Mouse (Mus musculus) kidney, postnatal 10 days (tissue): Measurements from ENCODE around the gene Rpl39l.
"Not testable (repeated sequence)": the region's sequence is repeated elsewhere in the genome, so short reads cannot be mapped to it uniquely, and the experiment has no call there.

Source experiments
- DNase-seq: peaks from one replicate; pipeline ENCODE4 v3.0.0; 2021; ENCODE audit warnings: mixed read lengths

The Rpl39l gene

GRCm38 (mm10) chr16:10170005-10170404 is at the start of gene Rpl39l:
Gene Rpl39l (plus strand): TSS chr16:10170226.
- no peak for DNase-seq

GRCm38 (mm10) chr16:10127586-10127985 is 42.4 kb upstream of the Rpl39l start:
- no peak for DNase-seq

DNA sequence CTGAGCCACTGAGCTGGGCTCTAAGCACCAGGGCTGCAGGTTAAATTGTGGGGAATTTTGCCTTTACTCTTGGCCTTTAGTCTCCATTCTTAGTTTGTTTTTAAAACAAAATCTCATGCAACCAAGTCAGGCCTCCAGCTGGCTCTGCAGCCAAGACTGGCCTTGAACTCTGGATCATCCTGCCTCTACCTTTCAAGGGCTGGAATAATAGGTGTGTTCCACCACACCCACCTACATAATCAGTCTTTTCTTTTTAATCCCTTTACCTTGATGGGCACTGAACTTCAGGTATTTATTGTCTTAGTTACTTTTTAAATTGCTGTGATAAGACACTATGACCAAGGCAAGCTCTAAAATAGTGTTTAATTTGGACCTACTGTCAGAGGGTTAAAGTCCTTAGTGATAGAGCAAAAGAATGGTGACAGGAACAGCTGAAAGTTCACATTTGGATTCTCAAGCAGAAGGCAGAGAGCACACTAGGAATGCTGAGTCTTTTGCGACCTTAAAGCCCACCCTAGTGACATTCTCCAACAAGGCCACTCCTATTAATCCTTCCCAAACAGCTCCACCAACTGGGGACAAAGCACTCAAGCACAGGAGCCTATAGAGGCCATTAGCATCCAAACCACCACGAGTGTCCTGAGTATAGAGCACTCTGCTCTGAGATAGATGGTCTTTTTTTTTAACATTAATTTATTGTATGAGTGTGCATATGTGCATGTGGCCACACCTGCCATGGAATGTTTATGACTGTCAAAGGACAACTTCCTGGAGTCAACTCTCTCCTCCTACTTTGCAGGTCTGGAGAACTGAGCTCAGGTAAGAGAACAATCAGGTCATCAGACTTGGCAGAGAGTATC is 40.7 kb upstream of the Rpl39l start:
- DNase-seq: no peak

GRCm38 (mm10) chr16:10143166-10143565 is 26.9 kb upstream of the Rpl39l start:
- DNase-seq: peak; percentile 58

DNA sequence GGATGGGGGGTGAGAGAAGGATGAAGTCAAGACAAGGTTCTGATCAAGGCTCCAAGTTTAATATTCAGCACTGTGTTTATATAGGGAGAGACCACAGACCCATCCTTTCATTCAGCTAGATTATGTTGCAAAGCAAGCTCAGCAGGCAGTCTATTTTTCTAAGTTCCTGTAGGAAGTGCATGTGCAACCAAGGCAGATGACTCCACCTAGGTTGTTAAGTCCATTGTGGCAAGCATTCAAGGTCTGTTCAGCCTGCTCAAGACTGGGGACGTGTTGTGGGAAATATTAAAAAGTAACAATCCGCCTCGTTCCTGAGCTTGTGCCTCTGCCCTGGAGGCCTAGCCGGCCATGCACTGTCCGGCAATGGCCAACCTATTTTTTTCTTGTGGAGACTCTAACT is 22.6 kb upstream of the Rpl39l start:
- DNase-seq: no peak

DNA sequence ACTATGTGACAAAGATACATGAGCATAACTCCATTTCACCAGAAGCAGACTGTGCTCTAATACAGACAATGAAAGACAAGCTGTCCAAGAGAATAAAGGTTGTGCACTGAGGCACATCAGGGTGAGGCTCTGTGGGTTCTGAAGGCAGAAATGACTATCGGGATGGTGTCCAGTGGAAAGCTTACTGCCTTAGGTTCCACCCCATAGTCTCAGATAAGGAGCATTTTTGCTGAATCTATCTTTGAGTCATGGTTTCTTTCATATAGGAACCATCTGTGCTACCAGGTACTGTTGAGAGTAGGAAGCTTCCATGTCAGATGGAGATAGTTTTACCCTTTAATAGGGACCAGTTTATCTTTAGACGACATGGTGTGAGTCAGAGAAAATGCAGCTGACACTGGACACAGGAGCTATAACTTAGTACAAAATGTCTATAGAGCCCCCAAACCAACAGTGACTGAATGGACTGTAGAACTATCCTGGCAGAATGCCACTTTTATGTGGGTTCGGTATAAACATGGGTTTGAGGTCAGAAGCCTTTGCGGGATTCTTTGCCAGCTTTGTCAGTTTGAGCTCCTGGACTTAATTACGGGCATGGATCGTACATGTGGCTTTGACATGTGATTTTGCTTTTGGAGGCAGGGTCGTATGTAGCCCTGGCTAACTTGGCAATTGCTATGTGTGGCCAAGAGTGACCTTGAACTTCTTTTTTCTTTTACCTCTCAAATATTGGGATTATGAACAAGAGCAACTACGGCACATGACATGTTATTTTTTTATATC is 712 bp upstream of the Rpl39l start:
- DNase-seq: no peak

DNA sequence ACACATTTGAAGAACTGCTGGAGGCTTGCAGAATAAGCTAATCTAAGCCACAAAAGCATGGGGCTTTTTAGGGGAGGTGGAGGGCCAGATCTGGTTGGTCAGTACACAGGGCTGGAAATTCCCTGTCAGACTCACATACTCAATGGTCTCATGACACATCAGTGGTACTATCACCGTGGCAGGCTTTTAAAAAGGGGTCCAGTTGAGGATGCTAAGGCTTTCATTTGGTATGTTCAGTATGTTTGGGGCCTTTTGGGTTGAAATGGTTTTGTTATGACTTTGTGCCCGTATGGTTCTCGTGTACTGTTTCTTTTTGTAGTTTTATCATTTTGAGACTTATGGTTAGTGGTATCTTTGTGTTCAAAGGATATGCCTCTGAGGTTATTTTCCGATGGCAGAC is 1.2 kb downstream of the Rpl39l start:
- DNase-seq: no peak

GRCm38 (mm10) chr16:10172179-10172820 is 2.3 kb downstream of the Rpl39l start:
- no peak for DNase-seq

GRCm38 (mm10) chr16:10187461-10187860 is 17.4 kb downstream of the Rpl39l start:
- not testable (repeated sequence) for DNase-seq

DNA sequence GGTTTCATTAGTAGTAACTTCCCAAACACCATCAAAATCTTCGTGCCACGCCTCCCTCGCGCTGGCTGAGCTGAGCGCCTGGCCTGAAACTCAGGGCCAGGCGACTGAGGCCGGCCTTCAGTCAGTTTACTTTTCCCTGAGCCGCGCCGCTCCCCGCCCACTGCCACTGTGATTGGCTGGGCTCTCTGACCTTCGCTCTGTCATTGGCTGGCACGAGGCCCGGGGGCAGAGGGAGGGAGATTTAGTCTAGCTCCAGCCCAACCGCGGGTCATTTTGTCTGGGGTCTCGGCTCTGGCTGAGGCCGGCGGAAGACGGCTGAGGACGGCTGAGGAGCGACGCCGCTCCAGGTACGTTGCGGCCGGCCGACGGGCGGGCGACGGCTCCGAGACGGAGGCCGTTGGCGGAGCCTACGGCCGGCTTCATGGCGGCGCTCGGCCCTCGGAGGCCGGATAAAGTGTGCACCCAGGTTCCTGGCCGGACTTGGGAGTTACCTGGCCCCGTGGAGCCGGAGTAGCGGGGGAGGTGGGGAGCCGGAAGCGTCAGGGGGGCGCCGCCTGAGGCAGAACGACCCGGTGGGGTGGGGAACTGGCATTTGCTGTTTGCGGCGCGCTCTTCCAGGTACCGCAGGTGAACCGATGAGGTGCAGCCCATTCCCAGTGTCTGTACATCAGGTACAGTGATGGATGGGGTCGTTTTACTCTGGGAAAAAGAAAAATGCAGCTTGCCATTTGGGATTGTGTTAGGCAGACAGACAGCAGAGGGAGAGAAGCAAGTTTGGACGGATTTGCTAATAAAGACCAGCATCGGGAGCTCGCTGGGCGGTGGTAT is 22.9 kb downstream of the Rpl39l start, which contains the start of gene Atf7ip2:
Gene Atf7ip2 (plus strand): TSS at position 34 of the 828 bp plus-strand sequence.
- peak; percentile 96 for DNase-seq

- DNase-seq: no peak
Measured at GRCm38 (mm10) chr16:10208777-10209176, 38.8 kb downstream of the Rpl39l start.

DNA sequence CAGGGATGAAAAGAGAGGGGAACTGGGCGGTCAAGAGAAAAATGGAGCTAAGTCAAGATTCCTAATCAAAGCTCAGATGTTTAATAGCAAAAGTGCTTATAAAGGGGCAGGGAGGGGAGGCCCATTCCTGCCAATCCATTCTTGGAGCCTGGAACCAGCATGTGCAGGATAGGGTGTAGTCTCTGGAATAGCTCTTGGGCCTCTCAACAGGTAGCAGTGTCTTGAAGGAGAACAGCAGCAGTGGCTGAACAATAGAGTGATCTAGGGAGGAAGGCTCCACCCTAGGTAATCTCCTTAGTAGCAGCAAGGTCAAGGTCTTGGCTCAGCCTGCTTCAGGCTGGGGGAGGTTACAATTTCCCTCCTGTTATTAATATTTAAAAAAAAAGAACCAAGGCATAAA is 46.3 kb downstream of the Rpl39l start:
- not testable (repeated sequence) for DNase-seq

DNA sequence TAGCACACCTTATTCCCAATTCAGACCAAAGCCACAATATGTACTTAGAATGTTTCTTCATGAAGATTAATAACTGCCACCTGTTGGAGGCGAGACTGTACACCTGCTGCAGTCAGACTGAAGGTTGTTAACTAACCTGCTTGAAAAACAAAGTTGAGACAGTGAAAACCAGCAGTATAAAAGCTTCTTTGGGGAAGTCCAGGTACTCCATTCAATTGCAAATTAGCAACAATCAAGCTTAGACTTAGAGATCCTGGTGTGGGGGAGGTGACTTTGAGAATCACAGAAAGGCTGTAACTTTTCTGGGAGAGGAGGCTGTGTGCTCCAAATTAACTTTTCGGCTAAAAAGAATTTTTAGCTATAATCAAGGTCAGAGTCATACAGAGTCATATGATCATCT is 47.0 kb downstream of the Rpl39l start:
- DNase-seq: not testable (repeated sequence)
